Mouse (Mus musculus) embryo, embryonic 9.5 days (tissue): ENCODE measurements around the gene Tpra1.

Experiments
- DNase-seq: peaks from one replicate; pipeline ENCODE4 v3.0.0-alpha.2; 2017; ENCODE audit errors: extremely low spot score

Tpra1 gene

GRCm38 (mm10) chr6:88901947-88902820 lies at the start of gene Tpra1:
TSS of gene Tpra1 (plus strand) at chr6:88902251.
- peak; percentile 94 for DNase-seq

DNA sequence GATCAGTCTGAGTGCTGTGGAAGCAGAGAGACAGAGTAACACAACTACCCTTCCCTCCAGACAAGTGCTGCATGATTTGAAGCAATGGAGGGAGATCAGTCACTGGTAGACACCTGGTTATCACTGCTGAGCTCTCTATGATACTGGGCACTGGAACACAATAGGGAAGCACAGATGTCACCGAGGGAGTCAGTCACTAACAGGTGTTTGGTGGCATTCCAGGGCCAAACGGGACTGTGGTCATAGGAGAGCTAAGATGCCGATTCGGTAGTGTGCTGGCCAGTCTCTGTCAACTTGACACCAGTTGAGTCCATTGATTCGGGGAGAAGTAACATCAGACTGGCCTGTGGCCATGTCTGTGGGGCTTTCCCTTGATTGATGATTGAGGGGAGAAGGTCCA lies 47.5 kb upstream of the Tpra1 start:
- DNase-seq = no peak

- peak; percentile 67 for DNase-seq
Observed at GRCm38 (mm10) chr6:88855636-88856035, 46.4 kb upstream of the Tpra1 start.

- no peak for DNase-seq
Observed at GRCm38 (mm10) chr6:88857249-88857648, 44.8 kb upstream of the Tpra1 start.

- no peak for DNase-seq
Observed at GRCm38 (mm10) chr6:88857830-88858229, 44.2 kb upstream of the Tpra1 start.

GRCm38 (mm10) chr6:88858341-88858740 lies 43.7 kb upstream of the Tpra1 start:
- no peak for DNase-seq

- DNase-seq = peak; percentile 34
Observed at GRCm38 (mm10) chr6:88860914-88861313, 41.1 kb upstream of the Tpra1 start.

- DNase-seq = no peak
Observed at GRCm38 (mm10) chr6:88865704-88866103, 36.3 kb upstream of the Tpra1 start.

- no peak for DNase-seq
Observed at GRCm38 (mm10) chr6:88869459-88869858, 32.6 kb upstream of the Tpra1 start.

DNA sequence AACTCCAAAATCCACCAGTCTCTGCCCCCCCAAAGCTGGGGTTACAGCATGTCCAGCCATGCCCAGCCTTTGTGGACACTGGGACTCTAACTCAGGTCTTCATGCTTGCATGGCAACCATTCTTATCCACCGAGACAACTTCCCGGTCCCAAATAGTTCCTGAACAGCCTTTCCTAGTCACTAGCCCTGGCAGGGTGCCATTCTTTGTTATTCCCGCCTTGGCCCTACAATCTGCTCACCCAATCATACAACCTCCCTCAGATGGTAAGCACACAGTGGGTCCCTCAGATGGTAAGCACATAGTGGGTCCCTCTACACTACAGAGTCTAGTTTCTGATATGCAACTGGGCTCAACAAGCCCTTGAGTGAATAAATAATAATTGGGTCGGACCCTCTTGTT lies 31.5 kb upstream of the Tpra1 start:
- DNase-seq = no peak

DNA sequence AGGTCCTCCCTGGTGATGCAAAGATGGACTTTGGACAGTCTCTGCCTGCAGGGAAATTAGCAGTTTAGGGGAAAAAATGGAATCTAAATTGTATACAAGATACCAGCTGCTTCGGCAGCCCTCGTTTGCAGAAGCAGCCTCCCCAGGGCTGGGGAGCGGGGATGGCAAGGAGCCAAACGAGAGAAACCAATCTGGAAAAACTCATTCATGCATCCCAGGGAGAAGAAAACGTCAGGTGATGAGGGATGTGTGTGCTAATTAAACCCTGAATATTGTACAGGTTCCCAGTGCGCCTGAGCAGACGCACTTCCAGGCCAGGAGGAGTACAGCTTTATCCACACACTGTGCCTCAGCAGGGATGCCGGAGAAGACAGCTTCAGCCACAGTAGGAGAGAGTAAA lies 30.5 kb upstream of the Tpra1 start:
- DNase-seq = no peak

GRCm38 (mm10) chr6:88872811-88873210 lies 29.2 kb upstream of the Tpra1 start:
- DNase-seq = no peak

DNA sequence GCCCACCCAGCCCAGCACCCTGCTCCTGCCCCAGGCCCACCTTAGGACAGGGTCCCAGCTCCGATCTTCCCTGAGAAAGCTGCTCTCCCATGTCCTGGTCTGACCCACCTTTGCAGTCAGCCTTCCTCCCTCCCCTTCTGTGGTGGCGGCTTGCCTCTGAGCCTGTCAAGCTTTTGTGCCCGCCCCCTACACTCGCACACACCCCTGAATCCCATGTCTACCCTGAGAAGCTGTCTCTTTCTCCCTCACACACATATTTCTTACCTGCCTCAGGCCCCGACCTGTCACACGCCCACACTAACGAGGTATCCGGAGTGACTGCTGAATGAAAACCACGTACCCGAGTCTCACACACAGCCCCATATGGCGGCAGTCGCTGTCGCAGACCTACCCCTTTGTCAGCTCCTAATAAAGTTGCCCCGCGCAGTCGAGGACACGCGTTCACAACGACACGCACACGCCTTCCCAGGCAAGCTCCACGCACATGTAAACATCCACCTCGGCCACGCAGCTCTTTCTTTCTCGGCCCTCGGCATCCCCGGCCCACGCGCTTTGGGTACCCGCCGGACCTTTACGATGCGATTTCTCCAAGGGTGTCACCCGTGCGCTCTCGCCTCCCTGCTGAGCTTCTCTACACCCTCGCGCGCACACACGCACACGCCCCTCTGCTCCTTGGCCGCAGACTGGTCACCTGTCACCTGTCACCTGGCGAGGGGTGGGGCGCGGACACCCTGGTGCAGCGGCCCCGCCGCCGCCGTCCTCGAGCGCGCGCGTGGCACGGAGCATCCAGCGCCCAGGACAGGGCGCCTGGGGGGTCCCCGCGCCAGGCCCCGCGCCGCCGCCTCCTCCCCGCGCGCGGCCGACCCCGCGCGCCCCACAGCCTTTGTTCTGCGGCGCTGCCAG lies 27.8 kb upstream of the Tpra1 start:
- peak; percentile 38 for DNase-seq

- peak; percentile 82 for DNase-seq
Observed at GRCm38 (mm10) chr6:88874868-88875508, 27.1 kb upstream of the Tpra1 start, which contains the start of gene Podxl2. TSS of gene Podxl2 (minus strand) at chr6:88875044.

DNA sequence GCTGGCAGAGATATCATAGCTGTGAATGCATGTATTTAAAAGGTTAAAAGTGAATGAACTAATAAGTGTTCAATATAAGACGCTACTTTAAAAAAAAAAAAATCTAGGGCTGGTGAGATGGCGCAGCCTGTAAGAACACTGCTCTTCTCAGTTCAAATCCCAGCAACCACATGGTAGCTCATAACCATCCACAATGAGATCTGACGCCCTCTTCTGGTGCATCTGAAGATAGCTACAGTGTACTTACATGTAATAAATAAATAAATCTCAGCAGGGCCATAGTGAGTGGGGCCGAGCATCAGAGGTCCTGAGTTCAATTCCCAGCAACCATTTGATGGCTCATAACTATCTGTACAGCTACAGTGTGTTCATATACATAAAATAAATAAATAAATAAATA lies 22.6 kb upstream of the Tpra1 start:
- no peak for DNase-seq

DNA sequence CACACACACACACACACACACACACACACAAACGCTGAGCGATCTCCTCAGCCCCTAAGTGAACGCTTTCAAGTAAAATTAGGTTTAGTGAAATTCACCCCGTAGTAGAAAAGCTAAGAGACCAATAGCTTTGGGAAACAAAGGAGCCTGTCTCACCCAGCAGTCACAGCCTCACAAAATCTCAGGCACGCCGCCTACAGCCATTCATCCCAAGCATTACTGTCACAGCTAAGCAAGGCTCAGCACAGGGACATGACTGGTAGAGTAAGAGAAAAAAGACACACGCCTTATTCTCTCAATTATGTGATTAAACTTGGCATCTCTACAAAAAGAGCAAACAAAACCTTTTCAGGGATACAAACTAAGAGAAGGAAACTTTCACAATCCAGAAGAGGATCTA lies 20.7 kb upstream of the Tpra1 start:
- DNase-seq = no peak

DNA sequence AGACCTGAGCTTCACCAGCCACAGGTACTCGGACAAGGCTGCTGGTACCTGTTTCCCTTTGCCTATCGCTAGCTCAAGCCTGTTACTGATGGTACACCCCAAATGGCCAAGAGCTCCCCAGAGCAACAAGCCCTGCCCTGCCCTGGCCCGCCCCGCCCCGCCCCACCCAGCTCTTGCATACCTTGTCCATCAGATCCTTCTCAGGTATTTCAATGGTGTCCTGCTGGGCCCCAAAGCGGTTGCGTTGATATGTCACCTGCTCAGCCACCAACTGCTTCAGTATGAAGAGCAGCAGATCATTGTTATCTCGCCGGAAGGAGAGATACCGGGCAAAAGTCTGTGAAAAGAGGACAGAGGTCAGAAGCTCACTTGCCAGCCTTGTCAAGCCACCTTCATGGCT lies 17.9 kb upstream of the Tpra1 start:
- DNase-seq = no peak

GRCm38 (mm10) chr6:88884690-88885089 lies 17.4 kb upstream of the Tpra1 start:
- DNase-seq = no peak

DNA sequence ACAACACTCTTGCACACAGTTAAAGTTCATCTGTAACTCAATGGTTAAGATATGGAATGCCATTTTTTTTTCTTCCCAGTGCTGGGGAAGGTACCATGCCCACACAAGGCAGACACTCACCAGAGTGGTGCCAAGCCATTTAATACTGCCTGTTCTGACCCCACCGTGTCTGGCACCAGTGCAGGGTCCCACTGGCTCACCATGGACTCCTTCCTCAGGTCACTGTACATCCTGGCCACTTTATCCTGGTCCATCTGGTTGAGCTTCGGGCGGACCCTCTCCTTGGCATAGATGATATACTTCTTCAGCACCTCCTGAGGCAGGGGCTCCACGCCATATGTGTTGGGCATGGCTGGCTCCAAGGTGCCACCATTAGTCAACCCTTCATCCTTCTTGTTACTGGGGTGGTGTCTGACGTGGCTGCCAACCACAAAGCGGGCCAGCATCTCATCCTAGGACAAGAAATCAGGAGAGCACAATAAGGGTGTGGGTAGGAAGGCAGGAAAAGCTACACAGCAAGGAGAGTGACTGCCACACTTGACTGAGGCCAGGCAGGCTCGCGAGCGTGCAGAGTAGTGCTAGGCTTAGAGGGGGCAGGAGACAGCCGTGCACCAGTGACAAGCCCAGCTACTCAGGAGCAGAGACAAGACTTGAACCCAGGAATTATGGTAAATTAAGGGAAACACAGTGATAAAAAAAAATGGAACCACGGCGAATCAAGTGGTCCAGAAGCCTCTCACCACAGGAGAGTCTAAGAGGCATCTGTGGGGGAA lies 16.2 kb upstream of the Tpra1 start:
- no peak for DNase-seq

DNA sequence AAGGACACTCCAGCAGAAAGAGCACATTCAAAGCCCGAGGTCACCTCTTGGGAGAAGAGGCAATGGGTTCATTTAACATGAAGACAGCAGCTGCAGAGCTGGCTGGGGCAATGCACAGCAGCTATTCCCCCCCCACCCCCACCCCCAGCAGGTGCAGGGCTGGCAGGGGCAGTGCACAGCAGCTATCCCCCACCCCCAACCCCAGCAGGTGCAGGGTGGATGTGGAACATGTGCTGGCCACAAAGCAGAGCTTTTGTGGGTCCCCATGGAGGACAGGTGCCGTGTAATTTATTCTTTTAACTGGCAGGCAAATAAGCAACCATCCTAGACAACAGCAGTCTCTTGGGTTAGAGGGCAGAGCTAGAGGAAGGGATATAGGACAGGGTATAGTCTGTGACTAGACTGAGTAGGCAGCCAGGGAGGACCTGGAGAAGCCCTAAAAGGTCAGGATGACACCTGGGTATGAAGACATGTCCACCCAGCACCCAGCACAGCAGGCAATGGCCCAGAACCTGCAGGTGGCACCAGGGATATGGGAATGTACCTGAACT lies 15.6 kb upstream of the Tpra1 start:
- no peak for DNase-seq

DNA sequence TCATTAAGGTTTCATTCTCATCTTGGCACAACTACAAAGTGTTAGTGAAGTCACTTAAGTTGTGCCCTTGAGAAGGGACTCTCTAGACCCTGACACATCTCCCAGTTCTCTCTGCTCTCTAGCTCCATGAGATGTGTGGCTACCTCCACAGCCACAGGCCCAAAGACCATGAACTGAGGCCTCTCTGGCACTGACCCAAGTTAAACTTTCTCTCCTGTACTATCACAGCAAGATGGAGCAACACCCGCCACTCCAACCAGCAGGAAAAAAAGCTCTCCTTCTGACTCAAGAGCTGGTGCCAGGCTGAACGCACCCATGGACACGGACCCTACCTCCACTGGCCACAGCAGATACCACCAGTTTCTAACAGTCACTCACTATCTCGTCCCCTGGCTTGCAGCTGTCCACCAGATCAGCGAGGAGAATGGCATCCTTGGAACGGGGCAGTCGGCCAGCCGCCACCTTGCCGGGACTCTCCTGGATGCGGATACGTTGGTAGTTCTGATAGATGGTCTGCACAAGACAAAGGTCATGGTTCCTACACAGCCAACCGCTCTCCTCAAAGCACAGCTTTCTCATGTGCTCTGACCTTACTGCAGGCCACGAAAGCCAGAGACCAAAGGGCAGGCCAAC lies 12.5 kb upstream of the Tpra1 start:
- no peak for DNase-seq
